Mouse (Mus musculus) bone marrow, adult 2 months (tissue): ENCODE results near the gene Cpne8. TPM values are rescaled to one million over a fixed set of nuclear protein-coding genes. Genes with fewer than 3 reads are reported as not detected.

Experiments used
- H3K27ac ChIP-seq: fragments of 200-500 bp; 2 replicates; pipeline ENCODE4 v1.5.1; 2012; ENCODE audit warnings: low read depth, mild to moderate bottlenecking, control low read depth, inconsistent platforms, low read length; ENCODE audit not compliant: control insufficient read depth, poor library complexity, insufficient read depth
- H3K4me1 ChIP-seq: fragments of 200-500 bp; 2 replicates; pipeline ENCODE4 v1.6.1; 2011; ENCODE audit warnings: low read length; ENCODE audit not compliant: control insufficient read depth, insufficient read depth
- H3K4me3 ChIP-seq: fragments of 200-500 bp; replicated peaks from 2 replicates; pipeline ENCODE3; 2011; ENCODE audit warnings: mild to moderate bottlenecking, low read depth, low read length, control low read depth; ENCODE audit not compliant: control insufficient read depth
- CTCF ChIP-seq: fragments of 200-500 bp; IDR thresholded peaks from 2 replicates; pipeline ENCODE4 v1.5.1; 2011; ENCODE audit warnings: low read length, control low read depth; ENCODE audit not compliant: control insufficient read depth, insufficient read depth
- POLR2A ChIP-seq: fragments of 200-500 bp; IDR thresholded peaks from 2 replicates; pipeline ENCODE4 v1.6.1; 2011; ENCODE audit warnings: low read depth, mild to moderate bottlenecking, control low read depth, low read length, borderline replicate concordance; ENCODE audit not compliant: control insufficient read depth
- WGBS: fragments of 180-500 bp; shearing (Covaris S2); methylation state at CpG from one replicate; pipeline ENCODE4 v1.1.7; 2018; 5-methylcytosine and 5-hydroxymethylcytosine counted together
- polyA plus RNA-seq: library from polyadenylated mRNA; stranded (reverse); fragments of >200 nt; gene quantifications from 2 replicates; pipeline ENCODE4 v1.2.4, GENCODE M21; 2011; ENCODE audit warnings: low replicate concordance; ENCODE audit not compliant: missing spikeins, insufficient read depth, insufficient read length

Cpne8 gene
- polyA plus RNA-seq, 1 experiment: 2.3 TPM

GRCm38 (mm10) chr15:90603676-90604075, 75.6 kb downstream of the Cpne8 start:
- Histone ChIP-seq H3K4me1 (no peaks in the 10 kb centered on the region), H3K4me3 (no peak overlapping the region), H3K27ac (no peak overlapping the region)
- WGBS: 76% methylated on average over 5 of the region's 5 CpGs
- TF ChIP-seq CTCF (no peak), POLR2A (no peak)

- TF ChIP-seq CTCF: no peak
- TF ChIP-seq POLR2A: no peak
- H3K4me1 ChIP-seq: no peaks in the 10 kb centered on the region
- H3K27ac ChIP-seq: no peak overlapping the region
- H3K4me3 ChIP-seq: no peak overlapping the region
- WGBS: 65% methylated on average over 6 of the region's 6 CpGs
Measured at GRCm38 (mm10) chr15:90597715-90598497, 81.3 kb downstream of the Cpne8 start.

GRCm38 (mm10) chr15:90595592-90595991, 83.6 kb downstream of the Cpne8 start:
- Histone ChIP-seq H3K27ac (no peak overlapping the region), H3K4me3 (no peak overlapping the region), H3K4me1 (no peaks in the 10 kb centered on the region)
- 66% methylated on average over 2 of the region's 2 CpGs for WGBS
- TF ChIP-seq POLR2A (no peak), CTCF (no peak)

- Histone ChIP-seq H3K4me1 (no peaks in the 10 kb centered on the region), H3K27ac (no peak overlapping the region), H3K4me3 (no peak overlapping the region)
- TF ChIP-seq CTCF: no peak
- TF ChIP-seq POLR2A: no peak
- 71% methylated on average over 7 of the region's 7 CpGs for WGBS
Measured at GRCm38 (mm10) chr15:90589587-90589986, 89.6 kb downstream of the Cpne8 start.

DNA sequence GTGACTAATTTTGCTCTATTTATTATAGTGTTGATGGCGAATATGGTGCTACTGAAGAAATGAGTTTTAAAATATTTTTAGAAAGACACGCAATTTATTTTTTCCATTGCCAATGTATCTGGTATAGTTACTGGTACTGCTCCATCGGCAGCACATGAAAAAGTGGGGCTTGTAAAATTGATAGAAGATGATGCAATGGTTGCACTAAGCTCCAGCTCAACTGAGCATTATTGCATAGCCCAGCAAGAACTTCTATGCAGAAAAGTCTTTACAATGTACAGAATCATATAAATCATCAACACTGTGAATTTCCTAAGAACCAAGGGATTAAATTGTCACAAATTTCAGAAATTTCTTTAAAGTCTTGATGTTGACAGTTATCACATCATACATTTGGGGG, 101.8 kb downstream of the Cpne8 start:
- no peak overlapping the region for H3K27ac ChIP-seq
- no peak overlapping the region for H3K4me3 ChIP-seq
- TF ChIP-seq POLR2A: no peak
- TF ChIP-seq CTCF: no peak
- H3K4me1 ChIP-seq: no peaks in the 10 kb centered on the region
- 77% methylated on average over 3 of the region's 3 CpGs for WGBS

DNA sequence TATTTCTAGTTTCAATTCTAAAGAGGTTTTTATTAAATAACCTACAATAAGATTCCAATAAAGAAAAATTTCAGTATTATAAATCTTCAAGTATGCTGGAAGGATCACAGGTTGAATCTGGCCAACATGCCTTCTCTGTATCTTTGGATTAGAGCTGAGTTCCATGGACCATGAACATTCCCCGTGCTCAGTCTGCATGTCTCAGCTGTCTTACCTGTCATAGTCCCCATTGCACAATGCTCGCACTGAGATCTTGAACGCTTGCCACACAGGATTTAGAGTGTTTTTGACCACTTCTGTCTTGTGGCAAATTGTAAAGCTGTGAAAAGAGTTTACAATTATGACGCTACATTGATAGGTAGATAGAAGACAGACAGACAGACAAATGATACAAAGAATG, 110.0 kb downstream of the Cpne8 start:
- Histone ChIP-seq H3K27ac (no peak overlapping the region), H3K4me1 (no peaks in the 10 kb centered on the region), H3K4me3 (no peak overlapping the region)
- TF ChIP-seq CTCF: no peak
- no peak for TF ChIP-seq POLR2A
- WGBS: 79% methylated on average over 4 of the region's 4 CpGs

DNA sequence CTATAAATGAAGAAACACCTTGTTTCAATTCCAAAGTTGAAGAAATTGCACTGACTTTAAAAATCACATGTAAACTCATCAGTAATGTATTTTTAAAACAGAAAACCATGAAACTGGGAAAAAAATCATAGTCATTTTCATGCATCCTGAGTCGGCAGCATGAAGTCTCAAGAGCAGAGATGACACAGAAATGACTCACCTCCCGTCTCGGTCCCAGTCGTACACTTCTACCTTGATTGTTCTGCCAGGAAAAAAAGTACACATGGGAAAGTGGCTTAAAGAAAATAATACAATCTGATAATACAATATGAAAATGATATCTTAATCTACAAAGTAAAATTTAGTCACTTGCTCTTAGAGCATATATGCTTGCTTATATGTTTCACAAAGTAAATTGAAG, 111.2 kb downstream of the Cpne8 start:
- TF ChIP-seq CTCF (no peak), POLR2A (no peak)
- no peaks in the 10 kb centered on the region for H3K4me1 ChIP-seq
- H3K27ac ChIP-seq: no peak overlapping the region
- WGBS: 89% methylated on average over 4 of the region's 4 CpGs
- H3K4me3 ChIP-seq: no peak overlapping the region

GRCm38 (mm10) chr15:90563996-90564395, 115.2 kb downstream of the Cpne8 start:
- Histone ChIP-seq H3K4me3 (no peak overlapping the region), H3K27ac (no peak overlapping the region), H3K4me1 (no peaks in the 10 kb centered on the region)
- 63% methylated on average over 3 of the region's 3 CpGs for WGBS
- TF ChIP-seq POLR2A (no peak), CTCF (no peak)
